Mouse (Mus musculus): ENCODE data around the gene Srek1ip1.

DNA sequence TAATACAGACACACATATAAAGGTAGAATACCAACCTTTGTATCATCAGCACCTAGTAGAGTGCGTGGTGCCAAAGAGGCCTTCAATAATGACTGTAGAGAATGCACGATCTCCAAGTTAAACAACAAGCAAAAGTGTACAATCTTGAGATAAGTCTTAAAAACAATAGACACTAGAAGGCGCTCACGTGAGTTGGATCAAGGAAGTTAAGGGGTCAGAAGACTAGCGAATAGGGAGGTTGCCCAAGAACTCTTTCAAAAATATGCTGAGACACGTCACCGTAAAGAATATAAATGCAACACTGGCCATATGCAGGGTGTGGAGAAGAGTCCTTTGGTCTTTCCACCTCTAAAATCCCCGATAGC is 24.0 kb downstream of the Srek1ip1 start:
- no peak for TF ChIP-seq POLR2A (IDR thresholded peaks at IDR 0.05; ENCODE audit: control insufficient read depth, extremely low read depth, insufficient read depth, low read length, poor library complexity)
- no peak for TF ChIP-seq CTCF (IDR thresholded peaks at IDR 0.05; ENCODE audit: borderline replicate concordance, control insufficient read depth, extremely low read depth, insufficient read depth, low read length, poor library complexity)
